Mouse (Mus musculus): ENCODE results near the gene Atp4b. TPM values are rescaled to one million over a fixed set of nuclear protein-coding genes. Genes with fewer than 3 reads are reported as not detected.

The Atp4b gene
- total RNA-seq, 2 experiments from 2014 or later: not detected

DNA sequence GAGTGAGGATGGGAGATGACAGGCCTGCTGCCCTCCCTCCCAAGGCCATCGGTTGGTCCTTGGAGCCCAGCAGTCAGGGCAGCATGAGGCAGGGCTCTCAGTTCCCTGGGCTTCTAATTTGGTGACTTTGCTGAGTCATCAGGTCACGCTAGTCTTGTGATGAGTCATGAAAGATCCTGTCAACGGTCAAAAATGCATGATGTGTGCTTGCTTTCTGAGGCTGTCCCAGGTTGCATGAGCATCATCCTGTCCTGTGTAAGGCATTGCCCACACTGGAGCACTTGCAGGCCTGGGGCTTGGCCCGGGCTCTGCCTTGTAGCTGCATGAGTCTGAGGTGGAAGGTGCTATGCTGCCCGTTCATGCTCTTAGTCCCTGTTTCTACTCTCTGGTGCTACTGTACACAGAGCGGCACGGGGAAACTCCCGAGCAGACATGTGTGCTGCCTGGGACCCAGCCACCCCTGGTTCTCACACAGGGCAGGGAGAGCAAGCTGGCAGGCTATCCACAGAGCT lies 23.4 kb downstream of the Atp4b start:
- no peak for DNase-seq (ENCODE audit: extremely low spot score in 1 of 2, low spot score in 2 of 2)
- TF ChIP-seq CTCF (IDR thresholded peaks at IDR 0.05): no peak
- no peak overlapping the region for H3K4me3 ChIP-seq
- intact Hi-C loops (cut with DNase I): no loop called here
- H3K27ac ChIP-seq: no peak overlapping the region

DNA sequence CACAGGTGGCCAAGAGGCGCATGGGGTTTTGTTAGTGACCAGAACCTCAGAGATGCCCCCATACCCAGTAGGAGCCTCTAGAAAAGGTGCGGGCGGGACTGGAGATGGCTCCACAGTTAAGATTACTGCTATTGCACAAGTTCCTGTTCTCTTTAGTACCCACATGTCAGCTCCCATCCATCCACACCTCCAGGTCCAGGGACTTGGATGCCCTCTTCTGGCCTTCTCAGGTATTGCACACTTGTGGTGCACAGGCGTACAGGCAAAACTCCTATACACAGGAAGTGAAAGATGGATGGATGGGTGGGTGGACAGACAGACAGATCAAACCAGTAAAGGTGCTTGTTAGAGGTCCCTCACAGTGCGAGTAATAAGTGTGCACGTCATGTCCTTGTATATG lies 34.8 kb downstream of the Atp4b start:
- TF ChIP-seq CTCF (IDR thresholded peaks at IDR 0.05): peak; percentile 22
- no peak overlapping the region for H3K27ac ChIP-seq
- intact Hi-C loops (cut with DNase I): no loop called here

GRCm38 (mm10) chr8:13360213-13360612 lies 36.4 kb downstream of the Atp4b start:
- no peak for TF ChIP-seq CTCF (IDR thresholded peaks at IDR 0.05)
- no peak overlapping the region for H3K4me3 ChIP-seq
- intact Hi-C loops (cut with DNase I): no loop called here
- DNase-seq (ENCODE audit: extremely low spot score in 1 of 2, low spot score in 2 of 2): no peak
- H3K27ac ChIP-seq: no peak overlapping the region

More for the DNA sequence above, 34.8 kb downstream of the Atp4b start:
- no peak for DNase-seq (ENCODE audit: extremely low spot score in 1 of 2, low spot score in 2 of 2)
- H3K4me3 ChIP-seq: no peak overlapping the region

DNA sequence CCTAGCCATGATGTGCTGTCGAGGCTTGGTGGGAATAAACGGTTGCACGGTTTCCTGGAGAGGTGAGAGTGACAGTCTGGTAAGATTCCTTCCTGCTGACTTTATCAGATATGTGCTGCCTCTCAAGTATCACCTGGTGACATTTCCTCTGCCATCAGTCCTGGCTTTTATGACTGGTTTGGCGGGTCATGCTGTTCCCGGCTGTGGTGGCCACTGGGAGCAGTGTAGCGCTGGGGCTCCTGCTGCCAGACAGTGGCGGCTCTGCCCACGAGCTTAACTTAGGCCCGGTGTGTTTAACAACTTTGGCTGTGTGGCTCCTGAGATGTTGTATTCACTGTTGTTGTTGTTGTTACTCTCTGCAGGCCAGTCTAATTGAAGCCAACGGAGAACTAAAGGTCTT lies 39.9 kb downstream of the Atp4b start:
- intact Hi-C loops (cut with DNase I): no loop called here
- TF ChIP-seq CTCF (IDR thresholded peaks at IDR 0.05): no peak; the same call in 1 of the 2 replicates
- no peak overlapping the region for H3K27ac ChIP-seq
- DNase-seq (ENCODE audit: extremely low spot score in 1 of 2, low spot score in 2 of 2): no peak
- H3K4me3 ChIP-seq: no peak overlapping the region

- no peak overlapping the region for H3K27ac ChIP-seq
- H3K4me3 ChIP-seq: no peak overlapping the region
- intact Hi-C loops (cut with DNase I): no loop called here
- DNase-seq (ENCODE audit: extremely low spot score in 1 of 2, low spot score in 2 of 2): no peak
- no peak for TF ChIP-seq CTCF (IDR thresholded peaks at IDR 0.05)
These were observed 40.4 kb downstream of the Atp4b start for GRCm38 (mm10) chr8:13356221-13356620.

GRCm38 (mm10) chr8:13353883-13354282 lies 42.7 kb downstream of the Atp4b start:
- no peak for TF ChIP-seq CTCF (IDR thresholded peaks at IDR 0.05)
- intact Hi-C loops (cut with DNase I): no loop called here
- no peak overlapping the region for H3K27ac ChIP-seq

GRCm38 (mm10) chr8:13353155-13353833 lies 43.3 kb downstream of the Atp4b start:
- no peak for DNase-seq (ENCODE audit: extremely low spot score in 1 of 2, low spot score in 2 of 2)
- intact Hi-C loops (cut with DNase I): no loop called here
- Histone ChIP-seq H3K4me3 (no peak overlapping the region), H3K27ac (no peak overlapping the region)
- no peak for TF ChIP-seq CTCF (IDR thresholded peaks at IDR 0.05)

More at GRCm38 (mm10) chr8:13353883-13354282, 42.7 kb downstream of the Atp4b start:
- no peak overlapping the region for H3K4me3 ChIP-seq
- DNase-seq (ENCODE audit: extremely low spot score in 1 of 2, low spot score in 2 of 2): no peak

DNA sequence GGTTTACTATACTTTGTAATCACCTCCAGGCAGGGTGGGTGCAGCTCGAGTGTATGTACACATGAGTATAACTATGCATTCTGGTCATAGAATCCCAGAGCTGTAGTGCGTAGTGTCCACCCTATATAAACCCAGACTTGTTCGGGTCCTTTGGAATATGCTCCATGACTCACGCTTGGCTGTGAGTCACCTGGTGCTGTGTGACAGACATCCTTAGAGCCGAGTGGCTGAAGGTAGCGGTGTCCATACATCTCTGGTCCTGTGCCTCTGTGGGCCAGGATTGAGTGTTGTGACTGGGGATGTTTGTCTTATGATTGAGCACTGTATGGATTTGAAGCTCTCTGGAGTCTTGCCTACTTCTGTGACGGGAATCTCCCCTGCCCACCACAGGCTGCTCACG lies 44.0 kb downstream of the Atp4b start:
- intact Hi-C loops (cut with DNase I): no loop called here
- no peak for DNase-seq (ENCODE audit: extremely low spot score in 1 of 2, low spot score in 2 of 2)
- TF ChIP-seq CTCF (IDR thresholded peaks at IDR 0.05): no peak
- Histone ChIP-seq H3K27ac (no peak overlapping the region), H3K4me3 (no peak overlapping the region)

DNA sequence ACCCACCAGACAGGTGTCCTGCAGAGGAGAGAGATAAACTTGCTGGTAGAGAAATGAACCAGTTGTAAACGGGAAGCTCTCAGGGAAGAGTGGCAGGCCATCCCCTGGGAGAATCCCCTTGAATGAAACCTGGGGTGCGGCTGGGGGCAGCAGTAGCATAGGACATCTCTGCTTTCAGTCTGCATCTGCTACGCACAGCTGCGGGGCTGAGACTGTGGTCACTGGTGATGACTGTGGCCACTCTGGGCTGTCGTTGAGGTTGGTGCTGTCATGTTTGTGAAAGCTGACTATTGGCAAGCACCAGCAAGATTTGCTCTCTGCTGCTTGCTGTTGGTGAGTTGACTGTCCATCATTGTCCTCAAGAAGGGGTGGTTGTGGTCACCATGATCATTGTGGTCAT lies 45.0 kb downstream of the Atp4b start:
- no peak for DNase-seq (ENCODE audit: extremely low spot score in 1 of 2, low spot score in 2 of 2)
- Histone ChIP-seq H3K4me3 (no peak overlapping the region), H3K27ac (no peak overlapping the region)
- intact Hi-C loops (cut with DNase I): no loop called here
- TF ChIP-seq CTCF (IDR thresholded peaks at IDR 0.05): no peak

- DNase-seq (ENCODE audit: extremely low spot score in 1 of 2, low spot score in 2 of 2): no peak
- intact Hi-C loops (cut with DNase I): no loop called here
- Histone ChIP-seq H3K4me3 (no peak overlapping the region), H3K27ac (no peak overlapping the region)
- TF ChIP-seq CTCF (IDR thresholded peaks at IDR 0.05): no peak
These were observed 46.6 kb downstream of the Atp4b start for GRCm38 (mm10) chr8:13350052-13350451.

DNA sequence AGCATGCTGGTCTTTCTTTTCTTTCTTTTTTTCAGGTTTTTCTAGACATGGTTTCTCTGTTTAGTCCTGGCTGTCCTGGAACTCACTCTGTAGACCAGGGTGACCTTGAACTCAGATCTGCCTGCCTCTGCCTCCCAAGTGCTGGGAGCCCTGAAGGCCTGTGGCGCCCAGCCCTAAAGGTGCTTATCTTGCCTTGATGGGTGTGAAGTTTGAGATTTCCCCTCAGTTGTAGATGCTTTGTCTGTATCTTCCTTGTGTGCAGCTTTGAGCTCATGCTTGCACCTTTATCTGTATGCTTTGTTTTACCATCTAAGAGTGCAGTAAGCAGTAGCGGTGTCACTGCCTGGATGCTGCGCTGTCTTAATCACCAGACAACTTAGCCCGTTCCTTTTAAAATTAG lies 53.5 kb downstream of the Atp4b start:
- intact Hi-C loops (cut with DNase I): no loop called here
- Histone ChIP-seq H3K4me3 (no peak overlapping the region), H3K27ac (no peak overlapping the region)
- DNase-seq (ENCODE audit: extremely low spot score in 1 of 2, low spot score in 2 of 2): no peak
- no peak for TF ChIP-seq CTCF (IDR thresholded peaks at IDR 0.05)

DNA sequence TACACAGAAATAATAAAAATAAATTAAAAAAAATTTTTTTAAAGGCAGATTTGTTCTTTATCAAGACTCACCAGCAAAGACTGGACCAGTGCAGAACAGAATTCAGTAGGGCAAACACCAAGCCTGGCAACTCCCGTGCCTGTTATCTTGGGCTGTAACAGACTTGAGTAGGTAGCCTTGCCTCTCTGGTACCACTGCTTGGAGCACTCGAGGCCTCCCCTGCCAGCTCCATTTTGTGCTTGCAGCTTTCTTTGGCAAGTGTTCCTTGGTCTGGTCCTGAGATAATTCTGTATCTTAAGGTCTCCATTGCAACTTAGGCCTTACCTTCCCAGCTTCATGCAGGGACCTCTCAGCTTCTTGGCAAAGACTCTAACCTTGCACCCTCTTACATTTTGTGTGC lies 54.3 kb downstream of the Atp4b start:
- TF ChIP-seq CTCF (IDR thresholded peaks at IDR 0.05): no peak
- intact Hi-C loops (cut with DNase I): no loop called here
- no peak for DNase-seq (ENCODE audit: extremely low spot score in 1 of 2, low spot score in 2 of 2)
- Histone ChIP-seq H3K27ac (no peak overlapping the region), H3K4me3 (no peak overlapping the region)

DNA sequence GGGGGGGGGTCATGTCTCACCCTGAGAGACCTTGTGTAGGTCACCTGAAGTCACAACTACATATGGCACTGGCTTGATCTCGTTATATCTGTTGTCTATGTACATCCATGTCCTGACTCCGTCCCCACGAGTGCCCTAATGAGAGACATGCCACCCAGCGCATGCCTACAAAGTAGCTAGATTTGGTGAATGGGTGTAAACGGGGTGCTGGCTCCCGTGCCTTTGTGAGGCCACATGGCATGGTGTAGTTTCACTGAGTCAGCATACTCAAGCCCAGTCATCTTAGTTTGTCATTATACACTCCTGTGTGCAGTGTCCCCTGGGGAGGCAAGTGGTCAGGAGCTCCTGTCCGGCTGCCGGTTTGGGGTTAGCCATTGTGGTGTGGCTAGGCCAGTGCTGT lies 56.0 kb downstream of the Atp4b start:
- no peak for TF ChIP-seq CTCF (IDR thresholded peaks at IDR 0.05)
- intact Hi-C loops (cut with DNase I): no loop called here
- no peak for DNase-seq (ENCODE audit: extremely low spot score in 1 of 2, low spot score in 2 of 2)
- no peak overlapping the region for H3K27ac ChIP-seq
- H3K4me3 ChIP-seq: no peak overlapping the region

Data from left cerebral cortex, adult 2 months (tissue).